Mouse (Mus musculus) liver, postnatal 0 days (tissue): ENCODE results near the gene Wdhd1. TPM values are rescaled to one million over a fixed set of nuclear protein-coding genes. Genes with fewer than 3 reads are reported as not detected.
A peak's percentile ranks its signal among the peaks of the same experiment; 100 is the strongest.

ENCODE experiments used
- ATAC-seq: fragments of 200-750 bp; cut with Nextera tagmentation; 2 replicates; pipeline ENCODE4 v1.8.0; 2017; ENCODE audit warnings: mild to moderate bottlenecking, moderate library complexity
- DNase-seq: peaks from one replicate; pipeline ENCODE4 v3.0.0-alpha.2; 2016
- H3K27ac ChIP-seq: fragments of 300-500 bp; sonication (generic); 2 replicates; pipeline ENCODE4 v1.5.1; 2014; ENCODE audit warnings: antibody characterized with exemption, moderate library complexity, mild to moderate bottlenecking, low read depth
- H3K27me3 ChIP-seq: fragments of 300-500 bp; sonication (generic); 2 replicates; pipeline ENCODE4 v1.6.1; 2014; ENCODE audit warnings: low read length, control low read depth, mixed read lengths; ENCODE audit not compliant: insufficient read depth
- H3K36me3 ChIP-seq: fragments of 300-500 bp; sonication (generic); replicated peaks from 2 replicates; pipeline ENCODE4 v1.6.1; 2014; ENCODE audit warnings: mild to moderate bottlenecking, control low read depth, low read length, moderate library complexity, mixed read lengths; ENCODE audit not compliant: insufficient read depth
- H3K4me1 ChIP-seq: fragments of 300-500 bp; sonication (generic); 2 replicates; pipeline ENCODE4 v1.6.1; 2014; ENCODE audit warnings: antibody characterized with exemption, mild to moderate bottlenecking, control low read depth; ENCODE audit not compliant: insufficient read depth
- H3K4me2 ChIP-seq: fragments of 300-500 bp; sonication (generic); 2 replicates; pipeline ENCODE4 v1.6.1; 2014; ENCODE audit warnings: low read depth, mild to moderate bottlenecking, low read length, moderate library complexity, mixed read lengths
- H3K4me3 ChIP-seq: fragments of 300-500 bp; sonication (generic); 2 replicates; pipeline ENCODE4 v1.5.1; 2014; ENCODE audit warnings: low read depth, low read length
- H3K9ac ChIP-seq: fragments of 300-500 bp; sonication (generic); replicated peaks from 2 replicates; pipeline ENCODE4 v1.6.1; 2014; ENCODE audit warnings: mild to moderate bottlenecking, moderate library complexity
- H3K9me3 ChIP-seq: fragments of 300-500 bp; sonication (generic); 2 replicates; pipeline ENCODE4 v1.6.1; 2016; ENCODE audit warnings: mild to moderate bottlenecking, control low read depth, low read length, mixed read lengths
- CTCF ChIP-seq: sonication (generic); IDR thresholded peaks from 2 replicates; pipeline ENCODE4 v1.5.1; 2016; ENCODE audit warnings: antibody characterized with exemption, low read depth
- EP300 ChIP-seq: IDR thresholded peaks from 2 replicates; pipeline ENCODE4 v1.6.1; 2016; ENCODE audit warnings: antibody characterized with exemption, low read depth, mild to moderate bottlenecking
- WGBS: fragments of 180-500 bp; shearing (Covaris S2); extraction: QIAGEN DNeasy Blood & Tissue Kit; methylation state at CpG from one replicate; pipeline ENCODE4 v1.1.7; 2014; ENCODE audit not compliant: insufficient replicate concordance; 5-methylcytosine and 5-hydroxymethylcytosine counted together
- polyA plus RNA-seq: library from polyadenylated mRNA; unstranded; fragments of >200 nt; fragmentation: Nextera tagmentation; extraction: Ambion mirVana; gene quantifications from 2 replicates; pipeline ENCODE4 v1.2.1, GENCODE M21; 2015

The Wdhd1 gene
- polyA plus RNA-seq, 1 experiment from 2014 or later = 13.7 TPM

GRCm38 (mm10) chr14:47222631-47223450 lies 53.8 kb downstream of the Wdhd1 start:
- H3K9me3 ChIP-seq = no peaks in the 10 kb centered on the region
- no peaks in the 10 kb centered on the region for H3K27me3 ChIP-seq
- H3K27ac ChIP-seq = no peak overlapping the region
- H3K4me1 ChIP-seq = no peaks in the 10 kb centered on the region
- 74% methylated on average over 11 of the region's 11 CpGs for WGBS
- TF ChIP-seq EP300 = no peak
- TF ChIP-seq CTCF = no peak
- H3K4me3 ChIP-seq = no peak overlapping the region
- no peak overlapping the region for H3K9ac ChIP-seq
- H3K4me2 ChIP-seq = no peak overlapping the region
- no peaks in the 10 kb centered on the region for H3K36me3 ChIP-seq
- ATAC-seq = 0 out of 2 replicates have a peak, but pooled peaks have one; percentile 35
- no peak for DNase-seq

- H3K9me3 ChIP-seq = no peaks in the 10 kb centered on the region
- H3K4me3 ChIP-seq = no peak overlapping the region
- DNase-seq (no peak), ATAC-seq (no peak)
- no peak overlapping the region for H3K4me2 ChIP-seq
- no peaks in the 10 kb centered on the region for H3K27me3 ChIP-seq
- no peak overlapping the region for H3K9ac ChIP-seq
- no peak for TF ChIP-seq EP300
- no peak for TF ChIP-seq CTCF
- H3K36me3 ChIP-seq = no peaks in the 10 kb centered on the region
- no peak overlapping the region for H3K27ac ChIP-seq
- WGBS = 79% methylated on average over 11 of the region's 11 CpGs
- no peaks in the 10 kb centered on the region for H3K4me1 ChIP-seq
Observed at GRCm38 (mm10) chr14:47221567-47221966, 55.1 kb downstream of the Wdhd1 start.

GRCm38 (mm10) chr14:47220231-47221025 lies 56.2 kb downstream of the Wdhd1 start:
- no peak overlapping the region for H3K27ac ChIP-seq
- no peaks in the 10 kb centered on the region for H3K36me3 ChIP-seq
- WGBS = 79% methylated on average over 8 of the region's 8 CpGs
- DNase-seq (no peak), ATAC-seq (no peak)
- H3K9ac ChIP-seq = no peak overlapping the region
- TF ChIP-seq CTCF (no peak), EP300 (no peak)
- no peaks in the 10 kb centered on the region for H3K27me3 ChIP-seq
- no peaks in the 10 kb centered on the region for H3K9me3 ChIP-seq
- H3K4me1 ChIP-seq = no peaks in the 10 kb centered on the region
- no peak overlapping the region for H3K4me2 ChIP-seq
- H3K4me3 ChIP-seq = no peak overlapping the region

GRCm38 (mm10) chr14:47218766-47219606 lies 57.7 kb downstream of the Wdhd1 start:
- H3K4me2 ChIP-seq = no peak overlapping the region
- no peak for DNase-seq
- H3K4me1 ChIP-seq = no peaks in the 10 kb centered on the region
- no peaks in the 10 kb centered on the region for H3K27me3 ChIP-seq
- no peaks in the 10 kb centered on the region for H3K9me3 ChIP-seq
- ATAC-seq = no peak
- H3K9ac ChIP-seq = no peak overlapping the region
- no peak overlapping the region for H3K27ac ChIP-seq
- no peaks in the 10 kb centered on the region for H3K36me3 ChIP-seq
- TF ChIP-seq CTCF (no peak), EP300 (no peak)
- H3K4me3 ChIP-seq = no peak overlapping the region
- WGBS = 84% methylated on average over 9 of the region's 9 CpGs

- DNase-seq (no peak), ATAC-seq (no peak)
- Histone ChIP-seq H3K4me1 (no peaks in the 10 kb centered on the region), H3K36me3 (no peaks in the 10 kb centered on the region), H3K27me3 (no peaks in the 10 kb centered on the region), H3K9me3 (no peaks in the 10 kb centered on the region), H3K4me2 (no peak overlapping the region), H3K27ac (no peak overlapping the region), H3K9ac (no peak overlapping the region), H3K4me3 (no peak overlapping the region)
- TF ChIP-seq EP300 (no peak), CTCF (no peak)
- WGBS = 66% methylated on average over 2 of the region's 2 CpGs
Observed at GRCm38 (mm10) chr14:47216541-47216940, 60.1 kb downstream of the Wdhd1 start.
